Mouse (Mus musculus): ENCODE data around the gene Cntd1. TPM values are rescaled to one million over a fixed set of nuclear protein-coding genes. Genes with fewer than 3 reads are reported as not detected.
A peak's percentile ranks its signal among the peaks of the same experiment; 100 is the strongest.
"Not testable (repeated sequence)": the region's sequence is repeated elsewhere in the genome, so short reads cannot be mapped to it uniquely, and the experiment has no call there.

Cntd1 gene
- polyA plus RNA-seq, 1 experiment: 0.05 TPM

DNA sequence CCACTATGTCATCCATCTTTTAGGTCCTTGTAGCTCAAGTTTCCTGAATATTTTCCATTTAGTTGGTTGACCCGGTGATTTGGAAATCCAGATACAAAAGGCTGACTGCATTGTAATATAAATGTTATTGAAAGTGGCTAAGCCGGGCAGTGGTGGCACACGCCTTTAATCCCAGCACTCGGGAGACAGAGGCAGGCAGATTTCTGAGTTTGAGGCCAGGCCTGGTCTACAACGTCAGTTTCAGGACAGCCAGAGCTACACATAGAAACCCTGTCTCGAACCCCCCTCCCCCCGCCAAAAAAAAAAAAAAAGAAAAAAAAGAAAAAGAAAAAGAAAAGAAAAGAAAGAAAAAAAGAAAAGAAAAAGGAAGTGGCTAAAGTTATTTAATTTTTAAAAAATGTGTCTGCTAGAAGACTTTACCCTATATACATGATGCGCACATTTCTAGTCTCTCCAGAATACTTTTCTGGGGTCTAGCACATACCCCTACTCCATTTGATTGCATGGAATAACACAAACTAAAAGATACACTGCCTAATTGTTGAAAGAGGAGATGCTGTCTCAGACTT lies 36.4 kb downstream of the Cntd1 start:
- peaks cover 31% of the 10 kb centered on the region for H3K79me3 ChIP-seq (ENCODE audit: low read depth)
- TF ChIP-seq MAX (IDR thresholded peaks at IDR 0.05) (no peak), CTCF (IDR thresholded peaks at IDR 0.05; ENCODE audit: control insufficient read depth, insufficient read depth, insufficient read length) (no peak), FOSL1 (IDR thresholded peaks at IDR 0.05; ENCODE audit: insufficient read depth, low read length, poor library complexity, severe bottlenecking) (no peak), MYOG (IDR thresholded peaks at IDR 0.05; ENCODE audit: control insufficient read depth, extremely low read depth, insufficient read length) (no peak), MYOD1 (IDR thresholded peaks at IDR 0.05; ENCODE audit: control insufficient read depth, insufficient read length, low read depth) (no peak), USF1 (IDR thresholded peaks at IDR 0.05; ENCODE audit: low read depth) (no peak)
- peaks cover 43% of the 10 kb centered on the region for H3K79me2 ChIP-seq (ENCODE audit: control insufficient read depth, insufficient read depth)
- no peaks in the 10 kb centered on the region for H3K27me3 ChIP-seq (ENCODE audit: control insufficient read depth, insufficient read depth, insufficient read length)
- H3K36me3 ChIP-seq (ENCODE audit: control insufficient read depth, insufficient read depth): peaks cover 29% of the 10 kb centered on the region
- H3K4me3 ChIP-seq (ENCODE audit: insufficient read depth, poor library complexity, severe bottlenecking): peak overlapping the region; percentile 100
- peak overlapping the region; percentile 78 for H3ac ChIP-seq (ENCODE audit: control insufficient read depth, insufficient read length, low read depth)

DNA sequence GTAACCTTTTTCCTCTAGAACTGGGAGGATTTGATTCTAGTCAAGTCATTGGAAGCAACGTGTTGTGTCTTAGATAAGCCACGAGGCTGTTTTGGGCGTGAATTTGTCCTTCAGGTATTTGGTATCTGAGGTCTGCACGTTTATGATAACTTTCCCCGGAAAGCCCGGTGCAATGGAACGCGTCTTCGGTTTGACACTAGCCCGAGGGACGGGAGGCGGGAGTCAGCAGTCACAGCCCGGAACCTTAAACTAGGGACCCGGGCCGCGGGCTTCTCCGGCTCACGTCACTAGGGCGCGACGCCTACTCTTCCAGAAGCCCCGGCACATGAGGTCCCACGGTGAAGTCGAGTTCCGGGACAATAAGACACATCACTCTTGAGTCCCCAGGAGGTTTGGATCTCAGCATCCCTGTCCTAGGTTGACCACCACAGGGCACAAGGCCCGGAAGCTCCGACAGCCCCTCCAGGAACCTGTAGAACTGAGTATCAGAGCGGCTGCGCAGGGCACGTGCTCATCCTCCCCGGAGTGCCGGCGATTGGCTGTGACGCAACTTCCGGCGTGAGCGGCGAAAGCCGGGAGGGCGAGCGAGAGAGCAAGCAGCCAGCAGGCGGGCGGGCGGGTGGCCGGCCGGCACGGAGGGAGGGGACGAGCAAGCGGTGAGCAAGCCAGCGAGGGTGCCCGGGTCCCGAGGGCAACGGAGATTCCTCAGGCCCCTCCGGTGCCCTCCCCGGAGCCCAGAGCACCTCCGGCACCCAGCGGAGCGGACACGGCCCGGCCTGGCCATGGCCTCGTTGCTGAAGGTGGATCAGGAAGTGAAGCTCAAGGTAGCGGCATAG lies 37.1 kb downstream of the Cntd1 start, which contains the start of gene Psme3:
Psme3 (plus strand) TSS at position 549 of the 836 bp plus-strand sequence.
- peak within 1 kb of the TSS; percentile 100 for H3K4me3 ChIP-seq (ENCODE audit: insufficient read depth, poor library complexity, severe bottlenecking)
- H3K79me2 ChIP-seq (ENCODE audit: control insufficient read depth, insufficient read depth): peaks cover 49% of the 10 kb centered on the region
- peaks cover 31% of the 10 kb centered on the region for H3K79me3 ChIP-seq (ENCODE audit: low read depth)
- H3K27me3 ChIP-seq (ENCODE audit: control insufficient read depth, insufficient read depth, insufficient read length): no peaks in the 10 kb centered on the region
- peaks cover 36% of the 10 kb centered on the region for H3K36me3 ChIP-seq (ENCODE audit: control insufficient read depth, insufficient read depth)
- peak; percentile 99 for TF ChIP-seq MAX (IDR thresholded peaks at IDR 0.05)
- no peak for TF ChIP-seq MYOG (IDR thresholded peaks at IDR 0.05; ENCODE audit: control insufficient read depth, extremely low read depth, insufficient read length)
- TF ChIP-seq USF1 (IDR thresholded peaks at IDR 0.05; ENCODE audit: low read depth): peak; percentile 84
- peak; percentile 64 for TF ChIP-seq CEBPB (IDR thresholded peaks at IDR 0.05; ENCODE audit: low read depth)
- no peak for TF ChIP-seq MYOD1 (IDR thresholded peaks at IDR 0.05; ENCODE audit: control insufficient read depth, insufficient read length, low read depth)
- TF ChIP-seq FOSL1 (IDR thresholded peaks at IDR 0.05; ENCODE audit: insufficient read depth, low read length, poor library complexity, severe bottlenecking): no peak
- TF ChIP-seq CTCF (IDR thresholded peaks at IDR 0.05; ENCODE audit: control insufficient read depth, insufficient read depth, insufficient read length): no peak
- peak within 1 kb of the TSS; percentile 78 for H3ac ChIP-seq (ENCODE audit: control insufficient read depth, insufficient read length, low read depth)

DNA sequence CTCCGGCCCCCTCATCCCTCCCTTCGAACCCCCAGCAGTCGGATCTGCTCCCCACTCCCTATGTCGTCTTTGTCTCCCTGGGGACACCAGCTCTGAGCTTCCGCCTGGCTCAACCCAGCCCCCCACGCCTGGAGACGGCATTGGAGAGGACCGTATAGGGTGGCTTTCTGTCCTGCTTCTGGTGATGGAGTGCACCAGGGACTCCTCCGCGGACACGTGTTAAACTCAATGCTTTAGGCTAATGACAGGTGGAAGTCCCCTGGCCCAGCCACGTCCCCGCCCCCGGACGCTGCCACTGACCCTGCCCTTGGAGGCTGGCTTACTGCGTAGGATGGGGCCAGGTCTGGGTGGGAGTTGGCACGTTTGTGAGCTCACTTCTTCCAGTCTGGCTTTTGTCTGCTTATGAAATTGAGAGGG lies 37.7 kb downstream of the Cntd1 start:
- Histone ChIP-seq H3K36me3 (ENCODE audit: control insufficient read depth, insufficient read depth) (peaks cover 43% of the 10 kb centered on the region), H3K4me3 (ENCODE audit: insufficient read depth, poor library complexity, severe bottlenecking) (peak overlapping the region; percentile 100), H3K79me2 (ENCODE audit: control insufficient read depth, insufficient read depth) (peaks cover 49% of the 10 kb centered on the region), H3K79me3 (ENCODE audit: low read depth) (peaks cover 31% of the 10 kb centered on the region), H3K27me3 (ENCODE audit: control insufficient read depth, insufficient read depth, insufficient read length) (no peaks in the 10 kb centered on the region), H3ac (ENCODE audit: control insufficient read depth, insufficient read length, low read depth) (peak overlapping the region; percentile 78)
- no peak for TF ChIP-seq CEBPB (IDR thresholded peaks at IDR 0.05; ENCODE audit: low read depth)
- TF ChIP-seq MYOD1 (IDR thresholded peaks at IDR 0.05; ENCODE audit: control insufficient read depth, insufficient read length, low read depth): peak; percentile 9

DNA sequence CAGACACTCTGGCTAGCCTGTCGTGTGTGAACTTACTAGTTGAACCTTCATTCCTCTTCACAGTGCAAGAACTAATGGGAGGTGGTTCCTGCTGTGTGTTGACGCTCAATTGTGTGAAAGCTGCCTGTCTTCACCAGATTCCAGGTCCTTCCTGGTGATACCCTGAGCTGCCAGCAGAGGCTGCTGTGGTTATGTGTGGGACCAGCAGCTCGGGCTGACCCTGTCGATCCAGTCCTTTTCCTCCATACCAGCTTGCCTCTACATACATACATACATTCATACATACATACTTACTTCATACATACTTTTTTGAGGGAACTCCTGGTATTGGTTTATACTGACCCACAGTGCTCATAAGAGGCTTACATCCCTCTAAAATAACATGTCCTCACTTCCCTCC lies 44.8 kb downstream of the Cntd1 start:
- Histone ChIP-seq H3K27me3 (ENCODE audit: control insufficient read depth, insufficient read depth, insufficient read length) (no peaks in the 10 kb centered on the region), H3K36me3 (ENCODE audit: control insufficient read depth, insufficient read depth) (peaks cover 65% of the 10 kb centered on the region), H3ac (ENCODE audit: control insufficient read depth, insufficient read length, low read depth) (no peak overlapping the region), H3K4me3 (ENCODE audit: insufficient read depth, poor library complexity, severe bottlenecking) (no peak overlapping the region), H3K79me2 (ENCODE audit: control insufficient read depth, insufficient read depth) (peaks cover 22% of the 10 kb centered on the region), H3K79me3 (ENCODE audit: low read depth) (peaks cover 5% of the 10 kb centered on the region)
- TF ChIP-seq CTCF (IDR thresholded peaks at IDR 0.05; ENCODE audit: control insufficient read depth, insufficient read depth, insufficient read length) (peak; percentile 77), MYOG (IDR thresholded peaks at IDR 0.05; ENCODE audit: control insufficient read depth, extremely low read depth, insufficient read length) (no peak)

DNA sequence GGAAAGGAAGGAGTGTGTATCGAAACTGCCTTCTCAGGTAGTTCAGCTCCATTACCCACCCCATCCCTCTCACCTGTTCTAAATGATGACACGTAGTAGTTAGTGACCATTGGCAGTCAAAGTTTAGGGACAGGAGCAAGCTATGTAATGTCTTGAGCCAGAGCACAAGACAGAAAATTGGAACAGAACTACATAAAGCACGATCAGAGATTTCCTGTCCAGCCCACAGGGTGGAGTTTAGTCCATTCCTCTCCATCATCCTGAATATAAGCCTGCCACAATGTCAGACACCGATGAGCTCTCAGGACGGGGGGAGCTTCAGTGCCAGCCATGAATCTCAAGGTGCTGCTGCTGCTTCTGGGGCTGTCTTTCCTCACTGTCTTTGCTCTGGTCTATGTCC lies 46.0 kb downstream of the Cntd1 start, which contains the start of gene Aoc2:
Aoc2 (plus strand) TSS at position 301 of the 400 bp plus-strand sequence.
- Histone ChIP-seq H3K4me3 (ENCODE audit: insufficient read depth, poor library complexity, severe bottlenecking) (no peak within 1 kb of the TSS), H3K79me3 (ENCODE audit: low read depth) (no peaks in the 10 kb centered on the region), H3K27me3 (ENCODE audit: control insufficient read depth, insufficient read depth, insufficient read length) (no peaks in the 10 kb centered on the region), H3ac (ENCODE audit: control insufficient read depth, insufficient read length, low read depth) (no peak within 1 kb of the TSS), H3K79me2 (ENCODE audit: control insufficient read depth, insufficient read depth) (peaks cover 10% of the 10 kb centered on the region), H3K36me3 (ENCODE audit: control insufficient read depth, insufficient read depth) (peaks cover 54% of the 10 kb centered on the region)
- no peak for TF ChIP-seq MYOD1 (IDR thresholded peaks at IDR 0.05; ENCODE audit: control insufficient read depth, insufficient read length, low read depth)
- TF ChIP-seq MYOG (IDR thresholded peaks at IDR 0.05; ENCODE audit: control insufficient read depth, extremely low read depth, insufficient read length): no peak
- TF ChIP-seq USF1 (IDR thresholded peaks at IDR 0.05; ENCODE audit: low read depth): no peak
- TF ChIP-seq MAX (IDR thresholded peaks at IDR 0.05): no peak
- TF ChIP-seq CEBPB (IDR thresholded peaks at IDR 0.05; ENCODE audit: low read depth): no peak
- no peak for TF ChIP-seq CTCF (IDR thresholded peaks at IDR 0.05; ENCODE audit: control insufficient read depth, insufficient read depth, insufficient read length)
- TF ChIP-seq FOSL1 (IDR thresholded peaks at IDR 0.05; ENCODE audit: insufficient read depth, low read length, poor library complexity, severe bottlenecking): no peak

DNA sequence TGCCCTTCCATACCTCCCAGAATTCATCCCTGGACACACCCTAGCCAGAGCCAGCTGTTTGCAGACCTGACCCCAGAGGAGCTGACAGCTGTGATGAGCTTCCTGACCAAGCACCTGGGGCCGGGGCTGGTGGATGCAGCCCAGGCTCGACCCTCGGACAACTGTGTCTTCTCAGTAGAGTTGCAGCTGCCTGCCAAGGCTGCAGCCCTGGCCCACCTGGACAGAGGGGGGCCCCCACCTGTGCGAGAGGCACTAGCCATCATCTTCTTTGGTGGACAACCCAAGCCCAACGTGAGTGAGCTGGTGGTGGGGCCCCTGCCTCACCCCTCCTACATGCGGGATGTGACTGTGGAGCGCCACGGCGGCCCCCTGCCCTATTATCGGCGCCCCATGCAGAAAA lies 46.4 kb downstream of the Cntd1 start:
- not testable (repeated sequence) for H3K79me2 ChIP-seq (ENCODE audit: control insufficient read depth, insufficient read depth); H3K4me3 ChIP-seq (ENCODE audit: insufficient read depth, poor library complexity, severe bottlenecking); H3K79me3 ChIP-seq (ENCODE audit: low read depth); H3ac ChIP-seq (ENCODE audit: control insufficient read depth, insufficient read length, low read depth); H3K27me3 ChIP-seq (ENCODE audit: control insufficient read depth, insufficient read depth, insufficient read length)
- peaks cover 50% of the 10 kb centered on the region for H3K36me3 ChIP-seq (ENCODE audit: control insufficient read depth, insufficient read depth)

Data from C2C12 (cell line).